Comparison of ENCODE assay signal across 8 mouse cellular contexts in the genomic region with DNA sequence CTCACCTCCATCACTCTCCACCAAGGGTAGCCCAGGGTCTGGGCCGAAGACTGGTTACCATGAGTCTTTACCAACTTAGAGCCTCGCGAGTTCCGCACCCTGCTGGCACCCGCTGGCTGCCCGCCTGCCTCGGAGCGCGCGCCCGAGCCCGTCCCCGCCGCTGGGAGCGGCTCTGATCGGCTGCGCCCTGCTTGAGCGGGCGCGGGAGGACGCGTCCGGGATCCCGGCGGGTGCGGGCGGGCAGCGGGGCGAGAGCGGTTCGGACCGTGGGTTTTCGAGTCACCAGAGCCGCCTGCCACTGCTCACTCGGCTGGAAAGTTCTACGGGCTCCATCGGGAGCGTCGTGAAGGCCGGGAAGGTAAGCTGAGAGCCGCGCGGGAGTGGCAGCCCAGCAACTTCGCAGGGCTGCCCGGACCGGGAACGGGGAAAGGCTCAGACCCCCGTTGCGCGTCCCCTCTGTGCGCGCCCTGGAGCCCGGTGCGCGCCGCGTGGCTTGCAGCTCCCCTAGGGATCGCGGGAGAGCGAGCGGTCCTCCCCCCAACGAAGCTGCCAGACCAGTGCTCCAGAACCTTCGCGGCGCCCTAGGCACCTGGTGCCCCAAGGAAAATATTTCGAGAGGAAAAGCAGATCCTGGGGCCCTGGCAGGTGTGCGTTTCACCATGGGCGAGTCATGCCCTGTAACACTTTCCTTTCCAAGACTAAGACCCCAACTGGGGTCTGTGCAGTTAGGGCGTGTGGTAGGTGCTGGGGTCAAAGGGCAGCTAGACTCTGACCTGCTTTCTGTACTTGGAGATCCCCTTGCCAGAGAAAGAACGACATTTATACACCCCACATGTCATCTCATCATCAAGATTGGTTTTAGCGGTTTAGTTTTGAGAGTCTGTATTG. TPM values are rescaled to one million over a fixed set of nuclear protein-coding genes. Genes with fewer than 3 reads are reported as not detected.
DNase-seq lines count a peak whose midpoint lies in the region; ATAC-seq and TF ChIP-seq lines count a peak whose summit lies in the region.

No protein-coding gene starts in this region.

- no peaks in the 10 kb centered on the region for H3K9me3 ChIP-seq in heart, embryonic 10.5 days
- H3K9me3 ChIP-seq in limb, embryonic 10.5 days (replicated peaks), result no peaks in the 10 kb centered on the region
- H3K9me3 ChIP-seq in midbrain, postnatal 0 days (ENCODE audit: low read length), result no peaks in the 10 kb centered on the region

- H3K4me3 ChIP-seq in cerebellum, adult 2 months (replicated peaks; ENCODE audit: insufficient read depth, low read depth, low read length), result peak overlapping the region; percentile 29
- peak overlapping the region; percentile 76 for H3K4me3 ChIP-seq in heart, embryonic 10.5 days
- H3K4me3 ChIP-seq in limb, embryonic 10.5 days, result peak overlapping the region; percentile 68
- H3K4me3 ChIP-seq in midbrain, postnatal 0 days (ENCODE audit: low read depth, low read length), result peak overlapping the region; percentile 73

- WGBS in cerebellum, adult 2 months, result under 1% methylated on average over 71 of the region's 71 CpGs
- WGBS in heart, embryonic 10.5 days, result under 1% methylated on average over 71 of the region's 71 CpGs
- WGBS in limb, embryonic 10.5 days, result 1% methylated on average over 71 of the region's 71 CpGs
- WGBS in midbrain, postnatal 0 days, result 2% methylated on average over 56 of the region's 71 CpGs

- DNase-seq in cerebellum, adult 2 months, result no peak
- peak; percentile 26 for DNase-seq in thymus, postnatal 4 days
- no peak for DNase-seq in thymus, adult 18-20 months
- no peak for DNase-seq in heart, embryonic 10.5 days (ENCODE audit: low spot score)
- peak; percentile 63 for DNase-seq in limb, embryonic 10.5 days (ENCODE audit: low spot score)
- peak; percentile 27 for DNase-seq in midbrain, postnatal 0 days (ENCODE audit: low spot score)

- peak overlapping the region; percentile 96 for H3K4me2 ChIP-seq in midbrain, postnatal 0 days (ENCODE audit: low read depth, low read length, poor library complexity, severe bottlenecking)

- no peak for ATAC-seq in cerebellum, adult (ENCODE audit: insufficient number of reproducible peaks, low FRiP score, low TSS enrichment)
- ATAC-seq in midbrain, postnatal 0 days (ENCODE audit: low FRiP score), result peak; percentile 68
- no peak for ATAC-seq in megakaryocyte-erythroid progenitor cell, adult 5-6 weeks (replicated peaks; ENCODE audit: low FRiP score, low TSS enrichment, poor library complexity, severe bottlenecking)

- H3K27ac ChIP-seq in cerebellum, adult 2 months (ENCODE audit: insufficient read depth, low read length), result no peak overlapping the region
- H3K27ac ChIP-seq in heart, embryonic 10.5 days, result peak overlapping the region; percentile 94
- H3K27ac ChIP-seq in limb, embryonic 10.5 days, result peak overlapping the region; percentile 83
- H3K27ac ChIP-seq in midbrain, postnatal 0 days (ENCODE audit: low read depth, low read length), result no peak overlapping the region

- H3K9ac ChIP-seq in midbrain, postnatal 0 days (replicated peaks; ENCODE audit: low read length, poor library complexity, severe bottlenecking), result peak overlapping the region; percentile 60

- no peaks in the 10 kb centered on the region for H3K4me1 ChIP-seq in cerebellum, adult 2 months (ENCODE audit: control insufficient read depth, insufficient read depth, low read length)
- peaks cover 27% of the 10 kb centered on the region for H3K4me1 ChIP-seq in heart, embryonic 10.5 days
- peaks cover 10% of the 10 kb centered on the region; the same call in 1 of the 2 replicates for H3K4me1 ChIP-seq in limb, embryonic 10.5 days
- H3K4me1 ChIP-seq in midbrain, postnatal 0 days (ENCODE audit: insufficient read depth, low read length), result no peaks in the 10 kb centered on the region

- no peaks in the 10 kb centered on the region for H3K36me3 ChIP-seq in heart, embryonic 10.5 days
- no peaks in the 10 kb centered on the region for H3K36me3 ChIP-seq in limb, embryonic 10.5 days
- no peaks in the 10 kb centered on the region for H3K36me3 ChIP-seq in midbrain, postnatal 0 days (ENCODE audit: insufficient read depth, low read length)

- no peak for TF ChIP-seq POLR2A in cerebellum, adult 2 months (IDR thresholded peaks at IDR 0.05; ENCODE audit: borderline replicate concordance, insufficient read depth, low read length)

- TF ChIP-seq CTCF in cerebellum, adult 2 months (IDR thresholded peaks at IDR 0.05; ENCODE audit: borderline replicate concordance, insufficient read depth, low read depth, low read length), result no peak
- no peak for TF ChIP-seq CTCF in midbrain, postnatal 0 days (IDR thresholded peaks at IDR 0.05)

- H3K27me3 ChIP-seq in cerebellum, adult 2 months (ENCODE audit: control insufficient read depth, insufficient read depth, low read length), result peaks cover 1% of the 10 kb centered on the region; the same call in 1 of the 2 replicates
- peaks cover 16% of the 10 kb centered on the region for H3K27me3 ChIP-seq in heart, embryonic 10.5 days (ENCODE audit: insufficient read depth, poor library complexity, severe bottlenecking)
- peaks cover 46% of the 10 kb centered on the region for H3K27me3 ChIP-seq in limb, embryonic 10.5 days (ENCODE audit: low read depth, poor library complexity, severe bottlenecking)
- H3K27me3 ChIP-seq in midbrain, postnatal 0 days (ENCODE audit: insufficient read depth, low read length), result peaks cover 13% of the 10 kb centered on the region; the same call in 1 of the 2 replicates

RNA-seq across cellular contexts. Expression of a gene that starts 46.1 kb away (rescaled TPM):
- polyA plus RNA-seq in cerebellum, adult 2 months (2012; rRNA removed), result 0.49 and 0.62 TPM in 2 replicates
- polyA plus RNA-seq in heart, embryonic 10.5 days (2016; fragmentation: Nextera tagmentation; extraction: Ambion mirVana), result 32.6 and 52.1 TPM in 2 replicates
- polyA plus RNA-seq in limb, embryonic 10.5 days (2016; fragmentation: Nextera tagmentation; extraction: Ambion mirVana), result 4.1 and 5.3 TPM in 2 replicates
- total RNA-seq in midbrain, postnatal 0 days (2014; rRNA removed), result 2.7 TPM in 2 replicates
- polyA plus RNA-seq in midbrain, postnatal 0 days (2015; fragmentation: Nextera tagmentation; extraction: Ambion mirVana), result 1.0 and 1.3 TPM in 2 replicates
- total RNA-seq in megakaryocyte-erythroid progenitor cell, adult 5-6 weeks (2014; fragmentation: Nextera tagmentation), result not detected in 2 replicates
- total RNA-seq in megakaryocyte-erythroid progenitor cell, adult 5-6 weeks (2017), result not detected in 2 replicates

Comparison
In these comparisons a context has a peak if more than half of its experiments do, and no peak if none do; other contexts are left out.
1. DNase-seq: peak in thymus, postnatal 4 days (single experiment), limb, embryonic 10.5 days (single experiment) and midbrain, postnatal 0 days (single experiment); none in cerebellum, adult 2 months (0 of 2), thymus, adult 18-20 months (0 of 2) and heart, embryonic 10.5 days (single experiment).
2. H3K27ac ChIP-seq: peak in heart, embryonic 10.5 days (single experiment) and limb, embryonic 10.5 days (single experiment); none in cerebellum, adult 2 months (single experiment) and midbrain, postnatal 0 days (single experiment).
3. Peak in every context shown above with its lines, with median percentiles within 50 percentile points of each other: H3K4me3 ChIP-seq.